Mouse (Mus musculus) brain, embryonic 14.5 days (tissue): ENCODE data around the gene Pheta1.

Experiments
- CTCF ChIP-seq: fragments of 200-500 bp; IDR thresholded peaks from 2 replicates; pipeline ENCODE4 v1.5.1; 2012; ENCODE audit warnings: inconsistent platforms, mild to moderate bottlenecking, moderate library complexity, borderline replicate concordance; ENCODE audit not compliant: insufficient read depth, insufficient read length; ENCODE audit errors: extremely low read depth
- POLR2A ChIP-seq: fragments of 200-500 bp; IDR thresholded peaks from 2 replicates; pipeline ENCODE4 v1.6.1; 2012; ENCODE audit warnings: mild to moderate bottlenecking, inconsistent platforms, borderline replicate concordance; ENCODE audit not compliant: poor library complexity, insufficient read depth, insufficient read length, severe bottlenecking; ENCODE audit errors: extremely low read depth

GRCm38 (mm10) chr5:121831002-121831601, 17.7 kb upstream of the Pheta1 start:
- TF ChIP-seq POLR2A (no peak), CTCF (no peak)
